ENCODE assay signal across 23 mouse cellular contexts in the genomic region with DNA sequence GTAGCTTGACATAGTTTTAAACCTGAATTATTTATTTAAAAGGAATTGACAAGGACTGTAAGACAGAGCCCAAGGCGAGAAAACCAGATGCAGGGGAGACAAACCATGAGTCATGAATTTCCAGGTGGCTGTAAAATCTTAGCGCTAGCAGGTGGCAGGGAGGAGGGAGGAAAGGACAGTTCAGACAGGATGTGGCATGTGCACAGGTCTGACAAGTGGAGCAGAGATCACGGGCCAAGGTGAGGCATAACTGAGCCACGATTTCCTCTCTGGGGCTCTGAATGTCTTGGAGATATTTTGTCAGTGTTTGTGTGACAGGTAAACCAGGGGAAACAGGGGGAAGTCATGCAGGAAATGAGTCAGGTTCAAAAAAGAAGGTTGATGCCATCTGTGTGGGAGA. TPM values are rescaled to one million over a fixed set of nuclear protein-coding genes. Genes with fewer than 3 reads are reported as not detected.
DNase-seq lines count a peak whose midpoint lies in the region; ATAC-seq and TF ChIP-seq lines count a peak whose summit lies in the region.
"Had no signal": no experiment of that assay in that cellular context is flagged by ENCODE, and none has a peak within 500 bp of the region (broad histone marks: within the 10 kb centered on the region; RNA-seq: fewer than 3 reads in every experiment).

No protein-coding gene starts in this region.

- H3K4me1 ChIP-seq in cerebellum, adult 2 months (ENCODE audit: control insufficient read depth, insufficient read depth, low read length): no peaks in the 10 kb centered on the region
- no peaks in the 10 kb centered on the region for H3K4me1 ChIP-seq in forebrain, embryonic 16.5 days (replicated peaks; ENCODE audit: control insufficient read depth, insufficient read depth, low read length)
- H3K4me1 ChIP-seq: heart, embryonic 15.5 days; liver, embryonic 15.5 days; midbrain, embryonic 13.5 days; stomach, embryonic 15.5 days had no signal

- H3K4me3 ChIP-seq in cerebellum, adult 2 months (replicated peaks; ENCODE audit: insufficient read depth, low read depth, low read length): no peak overlapping the region
- no peak overlapping the region for H3K4me3 ChIP-seq in forebrain, embryonic 16.5 days (replicated peaks; ENCODE audit: low read length)
- H3K4me3 ChIP-seq: gastrocnemius, adult 2 months; heart, embryonic 15.5 days; hindbrain, embryonic 12.5 days; limb, embryonic 13.5 days; liver, embryonic 15.5 days; midbrain, embryonic 13.5 days; stomach, embryonic 15.5 days had no signal

- no peak for TF ChIP-seq CTCF in cerebellum, adult 2 months (IDR thresholded peaks at IDR 0.05; ENCODE audit: borderline replicate concordance, insufficient read depth, low read depth, low read length)

- TF ChIP-seq POLR2A in cerebellum, adult 2 months (IDR thresholded peaks at IDR 0.05; ENCODE audit: borderline replicate concordance, insufficient read depth, low read length): no peak

- ATAC-seq in forebrain, embryonic 16.5 days: no peak
- ATAC-seq: midbrain, embryonic 13.5 days; Patski had no signal

- H3K9ac ChIP-seq in forebrain, embryonic 16.5 days (replicated peaks; ENCODE audit: low read depth, low read length): no peak overlapping the region
- H3K9ac ChIP-seq: heart, embryonic 15.5 days; hindbrain, embryonic 12.5 days; limb, embryonic 13.5 days; liver, embryonic 15.5 days; midbrain, embryonic 13.5 days; stomach, embryonic 15.5 days had no signal

- WGBS in cerebellum, adult 2 months: 65% methylated on average over 4 of the region's 4 CpGs
- 67% methylated on average over 4 of the region's 4 CpGs for WGBS in forebrain, embryonic 16.5 days

- H3K9me3 ChIP-seq in forebrain, embryonic 16.5 days (ENCODE audit: control insufficient read depth, low read length): no peaks in the 10 kb centered on the region
- H3K9me3 ChIP-seq: heart, embryonic 15.5 days; hindbrain, embryonic 12.5 days; limb, embryonic 13.5 days; liver, embryonic 15.5 days; midbrain, embryonic 13.5 days; stomach, embryonic 15.5 days had no signal

- no peaks in the 10 kb centered on the region for H3K27me3 ChIP-seq in cerebellum, adult 2 months (ENCODE audit: control insufficient read depth, insufficient read depth, low read length)
- peaks cover 5% of the 10 kb centered on the region; the same call in 1 of the 2 replicates for H3K27me3 ChIP-seq in forebrain, embryonic 16.5 days (replicated peaks; ENCODE audit: control insufficient read depth, insufficient read depth, low read length)
- H3K27me3 ChIP-seq: hindbrain, embryonic 12.5 days had no signal

- H3K4me2 ChIP-seq in forebrain, embryonic 16.5 days (ENCODE audit: low read length): no peak overlapping the region
- H3K4me2 ChIP-seq: heart, embryonic 15.5 days; hindbrain, embryonic 12.5 days; limb, embryonic 13.5 days; liver, embryonic 15.5 days; midbrain, embryonic 13.5 days; stomach, embryonic 15.5 days had no signal

- H3K27ac ChIP-seq in cerebellum, adult 2 months (ENCODE audit: insufficient read depth, low read length): no peak overlapping the region
- H3K27ac ChIP-seq in forebrain, embryonic 16.5 days (ENCODE audit: low read length): no peak overlapping the region
- H3K27ac ChIP-seq: gastrocnemius, adult 2 months; heart, embryonic 15.5 days; hindbrain, embryonic 12.5 days; limb, embryonic 13.5 days; liver, embryonic 15.5 days; midbrain, embryonic 13.5 days; stomach, embryonic 15.5 days had no signal

- peak; percentile 44 for DNase-seq in urinary bladder, postnatal 14 days (ENCODE audit: low spot score)
- no peak for DNase-seq in urinary bladder, postnatal 4 days (ENCODE audit: low spot score in 2 of 2)
- peak; percentile 8 for DNase-seq in brain, adult 2 months (ENCODE audit: low read depth, low spot score)
- DNase-seq in naive thymus-derived CD4-positive, alpha-beta T cell, adult 2 months (ENCODE audit: low read depth): peak; percentile 41
- DNase-seq in thymus, postnatal 36 days: peak; percentile 32 to 59
- DNase-seq in gastrocnemius, adult 8-10 months (ENCODE audit: low spot score in 2 of 2): no peak
- DNase-seq in cerebellum, adult 2 months: no peak
- DNase-seq: adrenal gland, postnatal 36 days; B cell, adult 2 months; cerebellum, adult 8-10 months; gastrocnemius, adult 2 months; heart, adult 18-20 months; kidney, adult 9 months; kidney, postnatal 36 days; right cerebral cortex, postnatal 14 days had no signal

- no peaks in the 10 kb centered on the region for H3K36me3 ChIP-seq in forebrain, embryonic 16.5 days (ENCODE audit: control insufficient read depth, insufficient read depth)
- H3K36me3 ChIP-seq: heart, embryonic 15.5 days; hindbrain, embryonic 12.5 days; limb, embryonic 13.5 days; liver, embryonic 15.5 days; midbrain, embryonic 13.5 days; stomach, embryonic 15.5 days had no signal

RNA-seq across cellular contexts. Expression of gene Sptlc1, which starts 13.0 kb away (rescaled TPM):
- total RNA-seq in gastrocnemius, adult 8-10 months (2022): 10 to 100 TPM in 2 of 4 experiments, 1 to 10 TPM in 2; 9.8 to 11.2 (median 10.5) TPM
- polyA plus RNA-seq in cerebellum, adult 2 months (2012; rRNA removed): 24.7 and 25.4 TPM in 2 replicates
- 28.6 and 32.1 TPM in 2 replicates for polyA plus RNA-seq in forebrain, embryonic 16.5 days (2015; fragmentation: Nextera tagmentation; extraction: Ambion mirVana)

Comparison
In these comparisons a context has a peak if more than half of its experiments do, and no peak if none do; other contexts are left out.
1. DNase-seq: peak in urinary bladder, postnatal 14 days (single experiment), brain, adult 2 months (single experiment), naive thymus-derived CD4-positive, alpha-beta T cell, adult 2 months (single experiment) and thymus, postnatal 36 days (2 of 2); none in urinary bladder, postnatal 4 days (0 of 2), gastrocnemius, adult 8-10 months (0 of 2) and cerebellum, adult 2 months (0 of 2).